Mouse (Mus musculus) inflammation-experienced regulatory T-cells (primary cell): ENCODE data around the gene Usp9y. TPM values are rescaled to one million over a fixed set of nuclear protein-coding genes. Genes with fewer than 3 reads are reported as not detected.

ENCODE experiments used
- polyA plus RNA-seq, 2 experiments: library from polyadenylated mRNA; unstranded; fragments of 100-300 nt; shearing (Covaris generic); gene quantifications; one replicate each; pipeline ENCODE4 v1.2.1; 2017

Gene Usp9y
- under 1 TPM; 0.05 to 0.09 TPM for polyA plus RNA-seq

GRCm38 (mm10) chrY:1459682-1460081 lies at the start of gene Usp9y:
Gene Usp9y, minus strand, starts transcription at chrY:1459782.

GRCm38 (mm10) chrY:1286171-1286795 lies 173.3 kb downstream of the Usp9y start, which contains the start of gene Ddx3y:
Gene Ddx3y, minus strand, starts transcription at chrY:1286629.

Other genes starting within 250 kb of the Usp9y start
- 10 to 100 TPM; 34.4 to 37.7 TPM for gene Uty, start 214.0 kb downstream of the Usp9y start, polyA plus RNA-seq
- gene Ddx3y, start 173.2 kb downstream of the Usp9y start, polyA plus RNA-seq, result 100 to 1,000 TPM in 1 of 2 experiments, 10 to 100 TPM in 1; 90.2 to 116 TPM